Mouse (Mus musculus): ENCODE results near the gene Prmt8. TPM values are rescaled to one million over a fixed set of nuclear protein-coding genes. Genes with fewer than 3 reads are reported as not detected.

Prmt8 gene
- total RNA-seq, 2 experiments from 2014 or later = not detected

DNA sequence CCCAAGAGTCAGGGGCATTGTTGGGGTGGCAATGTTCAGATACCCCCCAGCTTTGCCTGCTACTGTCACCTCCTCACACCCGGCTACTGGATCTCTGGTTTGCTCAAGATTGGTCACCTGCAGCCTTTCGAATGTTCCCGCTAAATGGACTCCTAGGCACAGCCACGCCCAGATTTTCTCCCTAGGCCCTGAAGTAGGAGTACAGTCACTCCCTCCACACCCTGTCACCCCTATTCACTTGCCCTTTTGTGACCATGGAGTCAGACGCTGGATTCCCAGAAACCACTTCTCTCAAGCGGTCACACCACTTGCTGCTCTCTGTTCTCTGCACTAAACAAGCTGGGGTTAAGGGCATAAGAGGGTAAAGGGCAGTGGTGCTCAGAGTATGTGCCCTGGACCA is 28.1 kb downstream of the Prmt8 start:
- no peak for ATAC-seq (replicated peaks; ENCODE audit: poor library complexity, severe bottlenecking)

DNA sequence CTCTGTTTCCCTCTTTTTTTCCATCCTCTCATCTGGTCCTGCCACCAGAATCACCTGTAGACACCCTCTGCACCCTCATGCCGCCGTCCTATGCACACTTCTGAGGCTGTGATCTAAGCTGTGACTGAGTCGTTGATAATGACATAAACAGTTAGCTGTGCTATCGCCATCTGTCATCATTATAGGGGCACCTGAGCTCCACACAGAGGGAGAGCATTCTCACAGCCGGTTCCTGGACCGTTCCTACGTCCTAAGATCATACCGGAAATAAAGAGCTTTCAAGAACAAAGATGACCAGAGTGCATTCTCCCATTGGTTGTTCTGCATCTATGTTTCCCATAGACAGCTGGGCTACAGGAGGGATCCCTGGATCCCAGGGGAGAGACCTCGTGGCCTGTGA is 28.6 kb downstream of the Prmt8 start:
- no peak for ATAC-seq (replicated peaks; ENCODE audit: poor library complexity, severe bottlenecking)

DNA sequence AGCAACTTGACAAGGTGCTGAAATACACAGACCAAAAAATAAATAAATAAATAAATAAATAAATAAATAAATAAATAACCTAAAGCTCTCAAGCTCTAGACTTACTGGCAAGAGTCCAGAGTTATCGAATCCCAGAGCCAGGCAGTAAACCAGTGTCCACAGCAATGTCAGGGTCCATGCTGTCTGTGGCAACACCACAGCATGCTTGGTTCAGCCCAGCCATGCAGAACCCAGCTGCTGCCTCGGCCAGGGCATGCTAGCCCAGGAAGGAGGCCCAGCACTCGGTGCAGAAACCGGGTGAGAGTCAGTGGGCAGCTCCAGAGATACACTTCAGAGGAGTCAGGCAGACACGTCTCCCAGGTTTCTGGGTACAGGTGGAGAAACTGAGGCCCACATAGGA is 29.4 kb downstream of the Prmt8 start:
- no peak for ATAC-seq (replicated peaks; ENCODE audit: poor library complexity, severe bottlenecking)

DNA sequence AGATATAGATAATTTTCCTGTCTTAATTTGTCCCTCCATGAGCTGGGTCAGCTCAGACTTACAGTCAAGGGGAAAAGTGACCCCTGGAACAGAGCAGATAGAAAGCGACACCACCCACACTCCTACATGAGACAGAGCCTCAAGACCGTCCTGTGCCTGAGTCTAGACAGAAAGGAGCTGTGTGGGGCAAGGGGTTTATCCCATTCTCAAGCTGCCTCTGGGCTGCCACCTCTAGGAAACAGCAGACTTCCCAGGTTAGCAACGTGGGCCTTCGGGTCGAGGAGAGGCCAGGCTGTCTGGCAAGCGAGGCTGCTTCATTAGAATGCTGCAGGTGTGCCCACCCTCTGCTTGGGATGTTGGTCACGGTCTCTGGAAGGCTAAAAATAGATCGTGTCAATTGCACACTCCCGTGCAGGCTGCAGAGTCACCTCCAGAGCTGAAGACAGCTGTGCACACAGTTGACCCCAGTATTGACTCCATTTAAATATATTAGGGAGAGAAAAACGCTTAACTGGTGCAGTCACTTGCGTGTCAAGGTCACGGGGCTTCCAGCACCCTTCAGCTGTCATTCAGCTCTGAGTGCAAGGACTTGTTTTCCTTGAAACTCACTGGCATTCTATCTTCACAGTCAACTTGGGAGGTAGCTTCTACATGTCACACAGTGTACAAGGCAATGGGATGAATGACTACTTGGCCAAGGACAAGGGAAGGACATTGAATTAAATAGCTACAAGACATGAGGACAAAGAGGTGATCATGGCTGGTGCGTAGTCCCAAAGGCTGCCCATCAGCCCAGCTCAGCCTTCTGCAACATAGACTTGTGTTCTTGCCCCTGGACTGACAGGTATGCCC is 33.9 kb downstream of the Prmt8 start:
- ATAC-seq (replicated peaks; ENCODE audit: poor library complexity, severe bottlenecking) = no peak

DNA sequence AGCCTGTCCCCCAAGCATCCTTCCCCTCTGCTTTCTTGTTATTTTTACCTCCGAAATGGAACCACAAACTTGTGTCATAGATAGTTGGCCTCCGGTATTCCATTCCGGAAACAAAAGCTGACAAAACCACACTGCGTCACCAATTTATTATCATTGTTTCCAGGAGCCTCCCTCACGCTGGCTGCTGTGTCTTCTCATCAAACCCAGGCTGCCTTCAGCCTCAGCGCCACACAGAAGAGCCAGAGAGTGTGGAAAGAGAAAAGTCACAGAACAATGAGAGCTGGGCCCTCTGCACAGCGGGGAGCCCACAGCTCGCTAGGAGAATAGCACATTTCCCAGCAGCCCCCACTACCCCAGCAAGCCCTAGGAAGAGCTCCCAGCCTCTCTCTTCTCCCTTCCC is 46.1 kb downstream of the Prmt8 start:
- no peak for ATAC-seq (replicated peaks; ENCODE audit: poor library complexity, severe bottlenecking)

DNA sequence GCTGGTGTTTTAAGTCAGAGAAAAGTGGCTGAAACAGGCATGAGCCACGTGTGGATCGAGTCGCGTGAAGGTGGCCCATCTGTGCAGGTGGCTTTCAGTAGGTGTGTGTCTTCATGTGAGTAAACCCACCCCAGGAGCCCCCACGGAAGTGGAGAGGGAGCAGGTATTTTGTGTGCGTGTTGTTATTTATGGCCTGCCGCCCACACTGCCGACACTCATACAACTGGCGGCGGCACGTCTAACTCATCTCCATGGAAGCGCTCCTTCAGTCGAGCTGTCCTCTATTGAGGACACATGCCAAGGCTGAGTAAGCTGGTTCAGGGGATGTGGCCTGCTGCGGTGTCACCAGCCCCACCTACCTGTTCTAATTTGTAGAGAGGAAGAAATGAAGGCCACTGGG is 49.4 kb downstream of the Prmt8 start:
- no peak for ATAC-seq (replicated peaks; ENCODE audit: poor library complexity, severe bottlenecking)

DNA sequence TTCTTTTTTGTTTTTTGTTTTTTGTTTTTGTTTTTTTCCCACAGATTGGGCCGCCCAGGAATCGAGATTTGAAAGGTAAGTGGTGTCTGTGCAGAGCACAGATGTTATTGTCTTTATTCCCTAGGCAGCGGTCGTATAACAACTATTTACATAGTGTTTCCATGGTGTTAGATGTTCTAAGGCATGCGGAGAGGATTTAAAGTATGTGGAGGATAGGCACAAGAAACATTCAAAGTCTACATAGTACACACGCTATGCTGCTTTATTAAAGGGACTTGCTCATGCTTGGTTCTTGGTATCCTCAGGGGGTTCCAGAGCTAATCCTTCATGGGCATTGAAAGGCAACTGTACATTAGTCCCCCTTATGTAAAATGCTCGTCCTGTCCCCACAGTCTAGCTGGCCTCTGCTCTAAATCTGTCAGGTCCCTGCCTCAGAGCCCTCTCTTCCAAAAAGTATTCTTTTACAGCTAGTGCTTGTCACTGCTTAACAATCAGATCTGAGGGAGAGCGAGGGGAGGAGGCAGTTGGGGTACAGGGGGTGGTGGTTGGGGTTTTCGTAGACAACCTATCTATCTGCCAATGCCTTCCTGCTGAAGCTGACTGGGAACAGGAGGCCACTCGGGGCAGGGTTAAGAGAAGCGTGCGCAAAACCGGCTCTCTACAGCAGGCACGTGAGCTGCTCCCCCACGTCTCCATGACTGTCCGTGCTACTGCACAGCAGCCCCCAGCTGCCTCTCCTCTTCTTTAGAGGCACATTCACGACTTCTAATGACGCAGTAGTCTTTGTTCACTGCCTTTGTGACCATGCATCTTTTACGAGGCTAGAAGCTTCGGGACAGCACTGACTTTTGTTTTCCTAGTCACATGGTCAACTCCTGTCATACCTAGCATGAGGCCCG is 51.8 kb downstream of the Prmt8 start:
- no peak for ATAC-seq (replicated peaks; ENCODE audit: poor library complexity, severe bottlenecking)

DNA sequence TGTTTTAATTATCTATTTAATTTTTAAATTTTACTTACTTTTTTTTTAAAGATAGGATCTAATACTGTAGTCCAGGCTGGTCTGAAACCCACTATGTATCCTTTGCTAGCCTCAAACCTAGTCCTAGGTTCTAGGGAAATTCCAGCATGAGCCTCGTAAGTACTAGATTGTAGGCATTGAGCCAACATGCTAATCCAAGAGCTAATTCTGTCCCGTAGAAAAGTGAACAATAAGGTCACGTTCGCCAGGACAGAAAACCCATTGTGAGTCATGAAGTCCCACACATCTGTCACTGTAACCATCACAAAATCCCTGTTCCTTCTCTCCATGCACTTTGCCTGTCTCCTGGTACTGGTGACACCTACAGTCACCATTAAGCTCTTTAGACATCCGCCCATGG is 53.8 kb downstream of the Prmt8 start:
- no peak for ATAC-seq (replicated peaks; ENCODE audit: poor library complexity, severe bottlenecking)

DNA sequence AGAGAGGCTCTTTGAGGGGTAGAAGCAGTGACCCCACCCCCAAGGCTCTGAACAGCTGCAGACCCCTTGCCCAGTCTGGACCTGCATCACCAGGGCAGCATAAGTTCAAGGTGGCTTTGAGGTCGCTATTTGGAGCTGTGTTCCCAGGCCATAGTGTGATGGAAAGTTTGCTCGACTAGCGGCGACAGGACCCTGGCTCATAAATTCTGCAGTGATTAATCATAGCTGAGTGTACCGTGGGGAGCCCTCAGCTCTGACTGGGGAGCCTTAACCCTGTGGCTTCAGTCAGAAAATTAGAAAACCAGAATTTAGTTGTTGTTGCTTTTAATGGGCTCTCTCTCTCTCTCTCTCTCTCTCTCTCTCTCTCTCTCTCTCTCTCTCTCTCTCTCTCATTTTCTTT is 54.4 kb downstream of the Prmt8 start:
- no peak for ATAC-seq (replicated peaks; ENCODE audit: poor library complexity, severe bottlenecking)

DNA sequence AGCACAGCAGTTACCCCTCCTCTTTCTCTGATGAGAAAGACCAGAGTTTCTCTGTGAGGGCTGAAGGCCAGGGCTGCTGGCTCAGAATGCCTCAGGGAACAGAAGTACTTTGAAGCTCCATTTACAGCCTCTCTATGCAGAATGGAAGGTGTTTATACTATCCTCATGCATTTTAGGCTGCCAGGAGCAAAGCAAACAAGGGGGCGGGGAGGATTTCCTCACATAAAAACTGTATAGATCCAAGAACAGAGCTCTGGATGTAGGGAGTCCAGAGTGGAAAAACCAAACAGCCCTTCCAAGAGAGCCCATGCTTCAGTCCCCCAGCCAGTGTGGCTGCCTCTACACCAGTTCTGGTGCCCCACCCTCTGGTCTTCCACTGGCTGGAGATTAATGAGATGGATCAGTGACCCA is 61.0 kb downstream of the Prmt8 start:
- ATAC-seq (replicated peaks; ENCODE audit: poor library complexity, severe bottlenecking) = no peak

DNA sequence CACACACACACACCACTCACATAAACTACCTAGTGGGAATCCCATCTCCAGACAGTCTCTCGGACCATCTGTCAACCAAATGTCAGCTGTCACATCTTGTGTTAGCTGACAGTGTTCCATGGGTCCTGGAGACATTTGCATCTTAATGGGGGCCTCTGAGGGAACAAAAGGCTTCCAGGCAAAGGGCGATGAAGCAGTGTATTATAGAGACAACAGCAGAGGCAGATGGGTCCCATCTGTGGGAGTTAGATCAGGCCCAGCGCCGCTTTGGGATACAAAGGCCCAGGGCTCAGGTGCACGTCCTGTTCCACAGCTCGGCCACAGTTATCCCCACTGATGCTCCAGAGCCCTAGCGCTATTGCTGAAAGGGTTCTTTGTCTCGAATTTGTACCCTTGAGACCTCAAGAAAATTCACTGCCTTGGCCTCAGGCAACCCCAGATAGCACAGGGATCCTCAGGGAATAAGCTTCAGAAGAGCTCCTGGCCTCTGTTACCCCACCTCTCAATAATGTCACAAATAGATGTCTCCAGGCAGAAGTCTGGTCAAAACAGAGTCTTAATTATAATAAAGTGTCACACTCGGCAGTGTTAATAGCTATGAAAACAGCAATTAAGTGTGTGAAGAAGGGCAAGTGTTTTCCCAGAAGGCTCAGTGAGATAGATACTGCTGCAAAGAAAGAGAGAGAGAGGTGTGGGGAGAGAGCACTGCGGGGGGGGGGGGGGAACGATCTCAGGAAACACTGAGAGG is 68.1 kb downstream of the Prmt8 start:
- no peak for ATAC-seq (replicated peaks; ENCODE audit: poor library complexity, severe bottlenecking)

DNA sequence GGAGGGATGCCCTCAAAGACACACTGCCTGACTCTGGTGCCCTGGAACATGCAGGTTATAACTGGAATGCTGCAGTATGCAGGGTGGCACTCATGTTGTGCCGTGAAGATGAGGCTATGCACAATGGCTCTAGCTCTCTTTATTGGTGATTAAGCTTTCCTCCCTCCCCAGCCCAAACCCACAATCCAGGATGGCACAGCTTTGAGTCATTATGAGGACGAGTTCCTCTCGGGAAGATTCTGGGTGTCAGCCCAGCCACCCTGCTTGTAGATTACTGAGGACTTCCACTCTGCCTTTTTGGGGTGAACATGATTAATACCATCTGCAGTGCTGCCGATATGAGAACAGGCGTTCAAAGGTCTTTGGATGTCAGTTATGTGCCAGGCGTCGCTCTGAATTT is 75.6 kb downstream of the Prmt8 start:
- ATAC-seq (replicated peaks; ENCODE audit: poor library complexity, severe bottlenecking) = no peak

DNA sequence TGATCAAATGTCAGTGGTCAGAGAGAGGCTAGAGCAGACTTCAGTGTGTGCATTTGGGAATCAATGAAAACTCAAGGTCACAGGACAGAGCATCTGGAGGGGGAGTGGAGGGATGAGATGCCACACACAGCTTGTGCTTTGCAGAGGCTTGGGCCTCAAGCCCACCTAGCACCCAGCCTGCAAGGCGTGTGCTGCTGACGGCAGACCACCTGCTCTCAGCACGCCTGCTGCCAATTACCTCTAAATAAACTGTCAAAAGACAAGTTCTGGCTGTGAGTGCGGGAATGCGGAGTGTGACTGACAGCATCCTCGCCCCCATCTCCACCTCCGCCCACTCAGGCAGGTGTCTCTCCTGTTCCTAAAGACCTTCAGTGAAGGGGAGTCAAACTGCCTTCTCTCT is 77.0 kb downstream of the Prmt8 start:
- no peak for ATAC-seq (replicated peaks; ENCODE audit: poor library complexity, severe bottlenecking)

DNA sequence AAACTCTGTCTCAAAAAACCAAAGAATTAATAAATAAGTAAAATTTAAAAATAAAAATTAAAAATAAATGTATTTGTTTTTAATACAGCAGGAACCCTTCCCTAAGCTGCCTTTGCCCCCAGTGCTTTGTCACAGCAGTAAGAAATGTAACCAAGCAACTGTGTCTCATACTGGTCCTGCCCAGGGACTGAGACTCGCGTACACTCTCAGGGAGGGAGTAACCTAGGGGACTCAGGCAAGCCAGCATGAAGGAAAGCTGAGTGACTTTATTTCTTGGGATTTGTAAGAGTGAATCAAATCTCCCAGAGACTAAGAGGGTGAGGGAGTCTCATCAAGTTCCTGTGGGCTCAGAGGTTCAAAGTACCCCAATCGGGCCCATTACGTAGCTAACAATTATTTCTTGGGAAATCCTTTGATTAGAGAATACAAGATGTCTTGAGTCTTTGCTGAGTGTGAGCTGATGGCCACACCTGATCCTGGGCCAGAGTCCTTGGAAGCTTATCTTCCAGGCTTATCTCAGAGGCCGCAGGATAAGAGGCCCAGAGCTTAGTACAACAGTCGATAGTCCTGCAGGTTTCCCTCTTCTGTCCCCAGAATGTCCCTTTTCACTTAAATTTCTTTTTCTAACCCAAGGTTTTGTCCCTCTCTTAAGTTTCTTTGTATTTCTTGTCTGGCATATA is 82.0 kb downstream of the Prmt8 start:
- no peak for ATAC-seq (replicated peaks; ENCODE audit: poor library complexity, severe bottlenecking)

DNA sequence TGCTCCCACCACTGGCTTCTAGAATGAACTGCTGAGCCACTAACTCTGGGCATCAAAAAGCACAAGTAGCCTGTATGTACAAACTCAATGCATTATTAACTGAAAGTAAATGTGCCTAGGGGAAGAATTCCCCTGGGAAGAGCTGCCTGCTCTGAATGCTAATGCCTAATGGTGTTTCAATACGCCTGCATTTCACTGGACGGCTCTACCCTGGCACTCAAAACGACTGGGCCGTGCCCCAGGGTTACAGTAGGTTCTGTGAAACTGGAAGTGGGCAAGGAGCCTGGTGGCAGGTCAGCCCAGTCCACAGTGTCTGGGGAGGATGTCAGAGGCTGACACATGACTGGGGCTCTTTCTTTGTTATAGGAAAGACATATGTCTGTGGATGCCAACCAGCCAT is 84.3 kb downstream of the Prmt8 start:
- ATAC-seq (replicated peaks; ENCODE audit: poor library complexity, severe bottlenecking) = no peak

DNA sequence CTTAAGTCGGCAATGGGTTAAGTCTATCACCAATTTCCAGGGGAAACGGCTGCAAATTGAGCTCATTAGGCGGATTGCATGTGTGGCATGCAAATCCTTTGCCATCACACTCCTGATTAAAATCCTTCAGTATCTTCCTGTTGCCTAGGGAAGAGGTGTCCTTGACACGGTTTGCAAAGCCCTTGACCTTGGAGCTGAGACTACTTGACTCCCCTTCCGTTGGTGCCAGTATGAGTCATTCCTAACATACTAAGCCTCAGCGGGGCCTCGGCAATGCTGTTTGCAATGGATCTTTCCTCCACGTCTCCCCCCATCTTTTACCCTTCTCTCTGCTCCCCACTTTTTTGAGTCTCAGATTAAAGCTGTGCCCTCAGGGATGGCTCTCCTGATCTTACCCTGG is 85.7 kb downstream of the Prmt8 start:
- no peak for ATAC-seq (replicated peaks; ENCODE audit: poor library complexity, severe bottlenecking)

DNA sequence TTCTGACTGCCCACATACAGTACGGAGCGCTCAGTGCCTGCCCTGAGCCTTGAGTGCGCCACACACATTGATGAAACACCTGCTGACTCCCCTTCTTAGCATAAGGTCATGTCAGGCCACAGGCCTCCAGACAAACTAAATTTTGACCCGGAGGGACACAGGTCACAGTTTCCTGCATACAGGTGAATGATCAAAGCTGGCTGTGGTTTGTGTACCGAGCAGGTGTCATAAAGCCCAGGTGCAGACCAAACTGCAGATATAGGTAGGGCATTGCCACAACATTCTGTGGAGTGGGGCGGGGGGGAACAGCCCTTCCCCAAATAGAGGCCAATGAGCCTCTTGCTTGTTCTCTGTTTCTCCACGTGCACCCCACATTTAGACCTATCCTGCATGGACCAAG is 88.5 kb downstream of the Prmt8 start:
- ATAC-seq (replicated peaks; ENCODE audit: poor library complexity, severe bottlenecking) = no peak

DNA sequence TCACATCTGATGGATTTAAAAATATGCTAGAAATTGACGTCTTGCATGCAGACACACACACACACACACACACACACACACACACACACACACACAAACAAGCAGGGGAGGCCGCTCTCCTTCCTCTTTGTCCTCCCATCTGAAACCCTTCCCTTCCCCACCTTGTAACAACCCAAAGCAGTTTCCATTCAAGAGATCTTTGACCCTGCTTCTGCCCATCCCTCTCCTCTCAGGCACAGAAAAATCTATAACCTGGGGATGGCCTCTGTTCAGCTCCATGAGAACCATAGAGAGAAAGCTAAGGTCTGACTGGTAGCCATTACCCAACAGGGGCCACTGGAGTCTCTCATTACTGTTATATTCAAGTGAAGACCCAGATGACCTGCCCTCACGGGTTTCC is 90.3 kb downstream of the Prmt8 start:
- no peak for ATAC-seq (replicated peaks; ENCODE audit: poor library complexity, severe bottlenecking)

DNA sequence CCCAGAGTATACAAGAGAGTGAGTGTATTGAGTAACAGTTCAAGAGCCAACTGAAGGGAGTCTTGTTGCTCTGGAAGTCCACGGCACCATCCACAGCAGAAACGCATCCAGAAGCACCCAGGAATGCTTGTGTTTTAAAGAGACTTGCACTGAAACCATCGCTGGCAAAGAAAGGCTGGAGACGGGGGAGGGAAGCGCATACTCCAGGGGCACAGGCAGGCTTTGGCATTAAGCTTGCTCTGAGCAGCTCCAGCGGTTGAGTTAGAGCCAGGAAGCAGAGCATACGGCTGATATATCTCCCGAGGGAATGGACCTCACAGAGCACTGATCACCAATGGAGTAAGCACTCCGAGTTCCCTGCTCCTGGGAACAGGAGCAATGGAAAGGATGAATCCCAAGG is 91.0 kb downstream of the Prmt8 start:
- ATAC-seq (replicated peaks; ENCODE audit: poor library complexity, severe bottlenecking) = no peak

DNA sequence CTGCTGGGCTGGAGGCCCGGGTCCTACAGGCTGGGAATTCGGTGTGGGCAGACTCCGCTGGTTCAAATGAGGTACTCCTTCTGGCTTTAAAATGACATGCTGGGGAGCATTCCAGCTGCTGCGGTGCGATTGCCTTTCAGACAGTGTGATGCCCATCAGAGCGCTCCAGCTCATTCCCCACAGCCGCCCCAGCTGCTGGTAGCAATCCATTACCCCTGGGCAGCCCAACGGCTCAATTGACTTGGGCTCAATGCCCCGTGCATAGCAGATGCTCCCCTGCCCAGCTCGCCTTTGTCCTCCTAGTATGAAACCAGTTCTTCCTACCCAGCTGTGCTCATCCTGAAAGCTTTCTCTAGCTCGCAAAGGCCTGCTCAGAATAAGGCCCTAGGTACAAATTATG is 92.4 kb downstream of the Prmt8 start:
- no peak for ATAC-seq (replicated peaks; ENCODE audit: poor library complexity, severe bottlenecking)

Measured in granulocyte monocyte progenitor cell, adult 5-6 weeks (primary cell).